Mouse (Mus musculus) cerebellum, postnatal 4 days (tissue): ENCODE measurements at regions not wholly inside any gene's neighbourhood (a gene's known extent, or its start where the extent isn't known, plus 50 kb on each side); places are given as distances from the start of the nearest gene placed in this dataset.

Source experiments
- DNase-seq, 2 experiments: peaks; one replicate each; pipeline ENCODE4 v3.0.0; 2022; ENCODE audit warnings: low spot score in 2 of 2, mixed read lengths in 1 of 2

DNA sequence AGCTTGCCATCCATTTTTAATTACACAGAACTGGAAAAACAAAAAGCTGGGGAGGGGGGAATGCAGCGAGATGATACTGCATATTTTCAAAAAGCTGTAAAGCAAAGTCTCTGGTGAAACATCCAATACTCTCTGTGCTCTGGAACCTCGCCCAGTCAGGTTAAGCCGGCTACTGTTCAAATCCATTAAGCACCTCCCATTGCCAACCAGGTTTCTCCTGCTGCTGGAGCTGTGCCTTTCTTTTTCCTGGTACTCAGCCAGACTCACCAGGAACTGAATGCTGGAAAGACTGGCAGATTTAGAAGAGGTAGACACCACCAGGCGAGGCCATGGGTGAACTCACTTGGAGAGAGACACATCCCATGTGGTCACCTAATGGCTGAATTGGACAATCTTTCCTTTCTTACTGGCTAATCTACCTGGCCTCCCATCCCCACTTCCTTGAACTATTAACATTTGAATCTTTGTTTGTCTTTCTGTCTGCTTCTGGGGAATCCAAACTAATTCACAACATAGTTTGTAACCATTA, 1250.8 kb upstream of the Jmjd1c start:
- peak in 1 of 2 experiments; percentile 21 for DNase-seq

GRCm38 (mm10) chr10:65846136-65846535, 1249.8 kb upstream of the Jmjd1c start:
- no peak for DNase-seq

GRCm38 (mm10) chr10:65847622-65848021, 1248.3 kb upstream of the Jmjd1c start:
- DNase-seq: no peak

- no peak for DNase-seq
Observed at GRCm38 (mm10) chr10:65889881-65890280, 1206.0 kb upstream of the Jmjd1c start.

- no peak for DNase-seq
Observed at GRCm38 (mm10) chr10:65907571-65907970, 1188.4 kb upstream of the Jmjd1c start.

- no peak for DNase-seq
Observed at GRCm38 (mm10) chr10:65912518-65912917, 1183.4 kb upstream of the Jmjd1c start.

- no peak for DNase-seq
Observed at GRCm38 (mm10) chr10:65932077-65932476, 1163.8 kb upstream of the Jmjd1c start.

- DNase-seq: no peak
Observed at GRCm38 (mm10) chr10:65948587-65948986, 1147.3 kb upstream of the Jmjd1c start.

DNA sequence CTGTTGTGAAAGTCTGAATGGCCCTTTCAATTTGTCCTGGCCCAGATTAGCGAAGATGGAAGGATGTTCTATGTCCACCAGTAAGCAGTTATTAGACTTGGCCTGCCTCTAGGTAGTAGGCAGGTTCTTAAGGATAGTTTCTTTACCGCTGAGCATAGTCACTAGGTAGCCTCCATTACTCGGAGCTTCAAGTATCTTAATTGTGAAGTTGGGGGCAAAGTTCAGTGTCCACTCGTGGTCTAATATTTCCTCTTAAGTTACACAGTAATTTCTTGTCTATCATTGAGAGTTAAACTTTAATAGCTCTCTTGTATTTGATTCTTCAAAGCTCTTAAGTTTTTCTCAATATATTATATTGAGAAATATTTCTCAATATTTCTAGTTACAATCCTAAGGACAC, 1133.5 kb upstream of the Jmjd1c start:
- DNase-seq: no peak

GRCm38 (mm10) chr10:65969770-65970169, 1126.2 kb upstream of the Jmjd1c start:
- DNase-seq: no peak
